Mouse (Mus musculus) bone marrow macrophage, adult 2 months (primary cell): ENCODE results near the gene Dalrd3.

Experiments
- CTCF ChIP-seq: IDR thresholded peaks from 2 replicates; pipeline ENCODE4 v1.5.1; 2012; ENCODE audit warnings: low read depth, mild to moderate bottlenecking, low read length, moderate library complexity
- POLR2A ChIP-seq: IDR thresholded peaks from 2 replicates; pipeline ENCODE4 v1.6.1; 2012; ENCODE audit warnings: mild to moderate bottlenecking, low read depth, low read length, borderline replicate concordance

- TF ChIP-seq POLR2A (no peak), CTCF (no peak)
Measured at GRCm38 (mm10) chr9:108530954-108531353, 38.7 kb upstream of the Dalrd3 start.
